Mouse (Mus musculus) heart, postnatal 0 days (tissue): ENCODE results near the gene Rnaset2a.

ENCODE experiments used
- CTCF ChIP-seq: IDR thresholded peaks from 2 replicates; pipeline ENCODE4 v1.5.1; 2016; ENCODE audit warnings: antibody characterized with exemption, control low read depth, low read depth
- EP300 ChIP-seq: IDR thresholded peaks from 2 replicates; pipeline ENCODE4 v1.6.1; 2016; ENCODE audit warnings: antibody characterized with exemption, low read depth

GRCm38 (mm10) chr17:8197652-8198051 is 49.8 kb upstream of the Rnaset2a start:
- TF ChIP-seq EP300 (no peak), CTCF (peak; percentile 23; the same call in 1 of the 2 replicates)
